Mouse (Mus musculus): ENCODE results near the gene Hormad2. TPM values are rescaled to one million over a fixed set of nuclear protein-coding genes. Genes with fewer than 3 reads are reported as not detected.

Hormad2 gene
- polyA plus RNA-seq (2012; rRNA removed) = 0.09 and 0.14 TPM in 2 replicates

DNA sequence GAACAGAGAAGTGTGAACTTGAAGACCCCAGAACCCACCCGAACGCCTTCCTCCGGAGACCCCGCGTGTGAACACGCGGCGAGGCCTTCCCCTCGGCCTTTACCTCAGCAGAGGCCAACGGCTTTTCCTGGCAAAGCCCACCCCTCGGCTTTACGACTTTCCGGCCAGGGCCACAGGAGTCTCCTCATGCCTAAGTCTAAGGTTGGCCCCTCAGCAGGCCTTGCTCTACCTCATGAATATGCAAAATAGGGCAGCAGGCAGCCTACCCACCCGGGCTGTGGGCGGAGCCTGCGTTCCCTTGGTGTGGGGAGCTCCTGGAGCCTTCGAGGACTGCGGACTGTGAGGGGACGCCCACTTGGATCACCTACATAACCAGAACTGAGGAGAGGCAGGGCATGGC lies at the start of gene Hormad2:
Gene Hormad2, minus strand, starts transcription at position 128 of the 400 bp plus-strand sequence.
- no peak for DNase-seq (ENCODE audit: low read depth, low spot score)
- WGBS = 53% methylated on average over 19 of the region's 19 CpGs

DNA sequence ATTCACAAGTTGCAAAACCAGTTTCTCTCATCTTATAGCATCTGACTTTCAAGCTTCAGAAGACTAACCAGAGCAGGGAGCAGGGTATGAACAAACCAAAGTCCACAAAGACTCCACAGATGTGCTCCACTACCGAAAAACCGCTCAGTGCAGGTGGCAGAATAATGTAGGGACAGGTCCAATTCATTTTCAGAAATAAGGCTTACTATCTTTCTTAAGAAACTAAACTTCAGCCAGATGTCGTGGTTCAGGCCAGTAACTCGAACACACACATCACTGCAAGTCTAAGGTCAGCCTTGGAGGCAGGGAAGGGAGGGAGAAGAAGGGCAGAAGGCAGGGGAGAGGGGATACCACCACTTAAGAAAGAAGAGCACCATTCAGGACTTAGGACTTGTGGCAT lies 48.3 kb upstream of the Hormad2 start:
- no peak for DNase-seq (ENCODE audit: low read depth, low spot score)
- WGBS = 71% methylated on average over 4 of the region's 4 CpGs

DNA sequence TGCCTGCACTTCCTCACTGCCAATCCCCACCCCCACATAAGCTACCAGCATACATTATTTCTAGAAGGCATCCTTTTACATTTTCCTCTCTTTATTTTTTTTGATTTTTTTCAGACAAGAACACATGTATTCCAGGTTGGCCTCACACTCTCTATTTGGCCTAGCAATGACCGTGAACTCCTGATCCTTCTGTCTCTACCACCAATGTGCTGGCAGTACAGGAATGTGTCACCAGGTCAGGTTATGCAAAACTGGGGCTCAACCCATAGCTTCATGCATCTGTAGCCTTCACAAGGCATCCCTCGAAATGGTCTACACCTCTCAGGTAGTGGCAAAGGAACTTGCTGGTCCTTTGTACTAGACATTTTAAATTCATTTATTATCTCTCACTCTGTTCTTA lies 47.9 kb upstream of the Hormad2 start:
- DNase-seq (ENCODE audit: low read depth, low spot score) = no peak
- WGBS = 90% methylated on average over 2 of the region's 2 CpGs

DNA sequence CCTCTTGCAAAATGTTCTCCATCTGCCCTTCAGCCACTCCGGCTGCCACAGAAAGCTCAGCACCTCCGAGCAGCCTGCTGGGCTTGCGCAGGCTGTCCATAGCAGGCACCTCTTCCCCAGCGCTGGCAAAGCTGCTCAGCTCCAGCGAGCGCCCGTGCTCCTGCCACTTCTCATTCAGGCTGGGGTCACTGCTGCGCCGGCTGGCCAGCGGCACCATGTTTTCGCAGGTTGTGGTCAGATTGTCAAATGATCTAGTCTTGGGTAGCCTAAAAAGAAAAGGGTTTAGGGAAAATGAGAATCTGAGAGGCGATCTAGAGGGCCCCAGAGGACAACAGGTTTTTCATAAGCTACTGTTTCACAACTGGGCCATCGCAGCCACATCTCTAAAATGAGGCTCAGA lies 47.5 kb upstream of the Hormad2 start:
- WGBS = 95% methylated on average over 13 of the region's 13 CpGs
- DNase-seq (ENCODE audit: low read depth, low spot score) = no peak

GRCm38 (mm10) chr11:4487401-4487965 lies 46.6 kb upstream of the Hormad2 start:
- WGBS = 44% methylated on average over 8 of the region's 8 CpGs
- no peak for DNase-seq (ENCODE audit: low read depth, low spot score)

DNA sequence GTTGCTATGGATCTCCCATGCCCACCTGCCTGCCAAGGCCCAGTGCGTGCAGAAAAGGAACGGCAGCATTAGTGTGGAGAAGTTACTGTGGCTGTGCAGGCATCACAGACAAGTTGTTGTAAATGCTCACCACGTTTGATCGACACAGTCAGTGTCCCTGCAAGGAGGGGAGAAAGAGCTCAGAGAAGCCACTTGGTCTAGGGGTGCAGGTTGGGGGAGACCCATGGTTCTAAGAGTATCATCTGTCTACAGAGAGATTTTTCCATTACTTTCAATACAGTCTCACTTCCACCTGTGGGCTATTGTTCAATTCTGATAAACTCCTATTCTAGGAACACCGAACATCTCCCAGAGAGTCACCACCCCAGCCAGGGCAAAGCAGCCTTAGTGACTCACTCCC lies 43.6 kb upstream of the Hormad2 start:
- no peak for DNase-seq (ENCODE audit: low read depth, low spot score)
- 91% methylated on average over 5 of the region's 5 CpGs for WGBS

GRCm38 (mm10) chr11:4482641-4483040 lies 41.7 kb upstream of the Hormad2 start:
- 83% methylated on average over 5 of the region's 5 CpGs for WGBS
- DNase-seq (ENCODE audit: low read depth, low spot score) = no peak

DNA sequence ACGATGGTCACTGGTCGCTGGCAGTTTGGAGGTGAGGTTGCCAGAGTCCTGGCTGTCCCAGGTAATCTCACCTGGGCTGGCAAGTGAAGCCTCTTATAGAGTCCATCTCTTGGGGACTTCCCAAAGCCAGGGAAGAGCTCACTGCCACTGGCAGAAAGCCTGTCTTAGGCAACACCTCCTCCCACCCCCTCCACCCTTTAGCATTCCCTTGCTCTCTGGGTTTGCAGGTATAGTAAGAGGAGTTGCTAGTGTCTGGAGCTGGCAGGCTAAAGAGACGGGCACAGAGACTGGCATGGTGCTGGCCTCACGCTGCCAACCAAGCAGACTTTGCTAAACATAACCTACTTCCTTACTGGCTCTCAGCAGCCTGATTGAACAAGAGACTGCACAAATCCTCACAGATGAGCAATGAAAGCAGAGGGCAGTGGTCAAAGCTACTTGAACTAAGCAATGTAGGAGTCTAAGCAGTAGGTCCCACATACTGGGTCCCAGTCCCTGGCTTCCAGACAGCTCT lies 35.3 kb upstream of the Hormad2 start:
- 76% methylated on average over 4 of the region's 4 CpGs for whole genome bisulfite sequencing
- no peak for DNase-seq (ENCODE audit: low read depth, low spot score)

- no peak for DNase-seq (ENCODE audit: low read depth, low spot score)
- WGBS = 37% methylated on average over 7 of the region's 7 CpGs
These were observed 31.7 kb upstream of the Hormad2 start for GRCm38 (mm10) chr11:4472464-4473179.

DNA sequence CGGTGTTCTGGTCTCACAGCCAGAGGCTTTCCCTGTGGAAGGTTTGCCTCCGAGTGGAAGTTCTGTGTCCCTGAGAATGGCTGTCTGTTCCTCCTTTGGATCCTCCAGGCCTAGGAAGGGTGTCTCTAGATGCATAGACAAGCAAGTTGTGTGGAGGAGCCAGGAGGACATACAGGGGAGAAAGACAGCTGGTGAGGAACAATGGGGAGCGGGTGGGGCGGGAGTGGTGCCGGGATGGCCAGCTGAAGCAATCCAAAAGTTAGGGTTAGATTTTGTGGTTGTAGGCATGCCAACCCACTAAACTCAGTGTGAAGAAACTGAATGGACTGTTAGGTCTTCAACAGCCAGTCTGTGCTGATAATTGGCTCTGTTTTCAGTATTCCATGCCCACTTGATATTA lies 30.8 kb upstream of the Hormad2 start:
- DNase-seq (ENCODE audit: low read depth, low spot score) = no peak
- 66% methylated on average over 5 of the region's 5 CpGs for WGBS

DNA sequence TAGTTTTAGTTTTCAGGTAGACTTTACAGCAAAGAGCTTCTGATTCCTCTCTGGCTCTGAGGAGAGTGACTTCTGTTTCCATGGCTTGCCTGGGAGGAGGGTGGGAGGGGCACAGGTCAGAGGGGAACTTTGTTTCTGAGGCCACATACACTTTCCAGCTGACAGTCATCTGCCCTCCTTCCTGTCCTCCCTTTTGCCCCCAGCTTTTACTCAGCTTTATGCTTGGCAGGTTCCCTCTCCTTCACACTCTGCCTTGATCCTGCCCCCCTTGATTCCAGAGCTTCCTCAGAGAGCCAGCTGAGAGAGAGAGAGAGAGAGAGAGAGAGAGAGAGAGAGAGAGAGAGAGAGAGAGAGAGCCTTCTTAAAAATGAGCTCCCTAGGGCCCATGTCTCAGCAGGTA lies 30.3 kb upstream of the Hormad2 start:
- no peak for DNase-seq (ENCODE audit: low read depth, low spot score)

GRCm38 (mm10) chr11:4469091-4469490 lies 28.2 kb upstream of the Hormad2 start:
- DNase-seq (ENCODE audit: low read depth, low spot score) = no peak
- 90% methylated on average over 5 of the region's 5 CpGs for WGBS

DNA sequence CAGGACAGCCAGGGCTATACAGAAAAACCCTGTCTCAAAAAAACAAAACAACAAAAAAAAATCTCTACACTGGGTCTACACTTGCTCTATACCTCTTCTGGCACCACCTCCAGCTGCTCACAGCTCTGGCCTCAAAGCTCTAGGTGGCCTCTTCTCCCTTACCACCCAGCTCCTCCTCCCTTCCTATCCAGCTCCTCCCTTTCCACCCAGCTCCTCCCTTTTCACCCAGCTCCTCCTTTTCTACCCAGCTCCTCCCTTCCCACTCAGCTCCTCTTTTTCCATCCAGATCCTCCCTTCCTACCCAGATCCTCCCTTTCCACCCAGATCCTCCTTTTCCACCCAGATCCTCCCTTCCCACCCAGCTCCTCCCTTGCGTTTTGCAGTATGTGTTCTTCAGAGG lies 26.5 kb upstream of the Hormad2 start:
- WGBS = 97% methylated on average over 1 of the region's 1 CpGs

GRCm38 (mm10) chr11:4466191-4466590 lies 25.3 kb upstream of the Hormad2 start:
- WGBS = 51% methylated on average over 4 of the region's 4 CpGs

More for the DNA sequence above, 26.5 kb upstream of the Hormad2 start:
- no peak for DNase-seq (ENCODE audit: low read depth, low spot score)

GRCm38 (mm10) chr11:4464616-4465015 lies 23.7 kb upstream of the Hormad2 start:
- WGBS = 87% methylated on average over 4 of the region's 4 CpGs
- DNase-seq (ENCODE audit: low read depth, low spot score) = no peak

More at GRCm38 (mm10) chr11:4466191-4466590, 25.3 kb upstream of the Hormad2 start:
- no peak for DNase-seq (ENCODE audit: low read depth, low spot score)

- no peak for DNase-seq (ENCODE audit: low read depth, low spot score)
- 91% methylated on average over 1 of the region's 1 CpGs for WGBS
These were observed 23.3 kb upstream of the Hormad2 start for GRCm38 (mm10) chr11:4464186-4464585.

DNA sequence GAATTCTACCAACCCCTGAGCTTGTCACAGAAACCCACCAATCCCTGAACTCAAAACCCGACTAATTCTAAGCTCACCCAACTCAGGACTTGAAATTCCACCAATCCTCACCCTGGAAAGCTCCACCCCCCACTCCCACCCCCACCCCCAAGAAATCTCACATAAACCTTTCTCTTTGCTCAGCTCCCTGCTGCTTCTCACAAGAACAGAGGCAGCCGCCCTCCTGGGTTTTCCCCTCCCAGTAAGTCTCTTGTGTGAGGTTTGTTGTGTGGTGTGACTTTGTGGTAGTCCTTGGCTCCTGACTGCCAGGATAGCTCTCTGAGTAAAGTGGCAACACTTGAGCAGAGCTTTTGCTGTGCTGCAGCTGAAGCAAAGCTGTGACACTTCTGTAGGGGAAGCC lies 22.0 kb upstream of the Hormad2 start:
- WGBS = 66% methylated on average over 2 of the region's 2 CpGs
- DNase-seq (ENCODE audit: low read depth, low spot score) = no peak

GRCm38 (mm10) chr11:4461154-4461553 lies 20.2 kb upstream of the Hormad2 start:
- 22% methylated on average over 12 of the region's 12 CpGs for WGBS
- DNase-seq (ENCODE audit: low read depth, low spot score) = peak; percentile 46

GRCm38 (mm10) chr11:4460615-4461014 lies 19.7 kb upstream of the Hormad2 start:
- 21% methylated on average over 5 of the region's 5 CpGs for WGBS
- DNase-seq (ENCODE audit: low read depth, low spot score) = peak; percentile 13

GRCm38 (mm10) chr11:4454895-4455535 lies 14.1 kb upstream of the Hormad2 start:
- WGBS = 86% methylated on average over 8 of the region's 8 CpGs
- no peak for DNase-seq (ENCODE audit: low read depth, low spot score)
